Mouse (Mus musculus) hindbrain, embryonic 10.5 days (tissue): ENCODE measurements around the gene Igsf9b. TPM values are rescaled to one million over a fixed set of nuclear protein-coding genes. Genes with fewer than 3 reads are reported as not detected.

ENCODE experiments used
- DNase-seq: peaks from one replicate; pipeline ENCODE4 v3.0.0-alpha.2; 2017; ENCODE audit warnings: low spot score
- H3K27ac ChIP-seq: fragments of 300-500 bp; sonication (generic); 2 replicates; pipeline ENCODE4 v1.5.1; 2016; ENCODE audit warnings: mild to moderate bottlenecking, moderate library complexity
- H3K27me3 ChIP-seq: fragments of 300-500 bp; sonication (generic); 2 replicates; pipeline ENCODE4 v1.6.1; 2016; ENCODE audit warnings: mild to moderate bottlenecking; ENCODE audit not compliant: poor library complexity, insufficient read depth, severe bottlenecking
- H3K36me3 ChIP-seq: fragments of 300-500 bp; sonication (generic); 2 replicates; pipeline ENCODE4 v1.6.1; 2016; ENCODE audit warnings: mild to moderate bottlenecking, moderate library complexity
- H3K4me1 ChIP-seq: fragments of 300-500 bp; sonication (generic); replicated peaks from 2 replicates; pipeline ENCODE4 v1.6.1; 2016; ENCODE audit warnings: mild to moderate bottlenecking
- H3K4me3 ChIP-seq: fragments of 300-500 bp; sonication (generic); 2 replicates; pipeline ENCODE4 v1.5.1; 2016; ENCODE audit warnings: mild to moderate bottlenecking, moderate library complexity
- H3K9me3 ChIP-seq: fragments of 300-500 bp; sonication (generic); 2 replicates; pipeline ENCODE4 v1.6.1; 2016; ENCODE audit warnings: mild to moderate bottlenecking, moderate library complexity
- WGBS: fragments of 180-500 bp; shearing (Covaris S2); methylation state at CpG from one replicate; pipeline ENCODE4 v1.1.7; 2016; 5-methylcytosine and 5-hydroxymethylcytosine counted together
- polyA plus RNA-seq: library from polyadenylated mRNA; unstranded; fragments of >200 nt; fragmentation: Nextera tagmentation; extraction: Ambion mirVana; gene quantifications from 2 replicates; pipeline ENCODE4 v1.2.1, GENCODE M21; 2016

Gene Igsf9b
- polyA plus RNA-seq, 1 experiment from 2014 or later: 6.9 TPM

DNA sequence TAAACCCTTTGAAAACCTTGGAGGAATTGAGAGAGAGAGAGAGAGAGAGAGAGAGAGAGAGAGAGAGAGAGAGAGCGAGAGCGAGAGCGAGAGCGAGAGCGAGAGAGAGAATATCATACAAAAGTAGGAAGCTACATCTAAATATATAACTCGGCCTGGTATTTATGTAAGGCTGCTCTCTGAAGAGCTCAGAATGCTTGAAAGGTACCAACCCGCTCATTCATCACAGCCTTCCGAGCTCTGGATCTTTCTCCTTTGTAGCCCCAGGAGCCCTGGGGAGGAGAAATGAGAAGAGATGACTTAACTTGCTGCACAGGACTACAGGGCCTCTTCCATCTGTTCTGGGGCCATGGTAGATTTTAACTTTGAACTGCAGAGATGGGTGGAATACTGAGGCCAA, 22.3 kb downstream of the Igsf9b start:
- H3K27ac ChIP-seq: no peak overlapping the region
- no peaks in the 10 kb centered on the region for H3K9me3 ChIP-seq
- no peaks in the 10 kb centered on the region; the same call in 1 of the 2 replicates for H3K4me1 ChIP-seq
- peaks cover 73% of the 10 kb centered on the region for H3K36me3 ChIP-seq
- 92% methylated on average over 8 of the region's 8 CpGs for WGBS
- no peaks in the 10 kb centered on the region for H3K27me3 ChIP-seq
- no peak overlapping the region for H3K4me3 ChIP-seq
- DNase-seq: no peak

DNA sequence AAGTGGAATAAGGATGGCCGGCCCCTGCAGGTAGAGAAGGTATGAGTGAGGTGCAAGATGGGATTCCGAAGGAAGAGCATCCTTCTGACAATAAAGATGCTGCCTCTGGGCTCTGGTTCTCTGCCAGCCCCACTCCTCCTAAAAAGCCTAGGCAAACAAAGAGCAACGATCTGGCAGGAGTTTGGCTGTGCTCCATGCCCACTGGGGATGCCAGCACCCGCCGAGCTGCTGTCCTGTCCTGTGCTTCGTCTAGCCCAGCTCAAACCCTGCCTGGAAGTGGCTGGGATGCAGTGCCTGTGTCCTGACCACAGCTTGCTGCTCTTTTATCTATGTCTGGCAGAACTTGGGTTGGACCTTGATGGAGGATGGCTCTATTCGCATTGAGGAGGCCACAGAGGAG, 23.3 kb downstream of the Igsf9b start:
- Histone ChIP-seq H3K4me3 (no peak overlapping the region), H3K9me3 (no peaks in the 10 kb centered on the region), H3K36me3 (peaks cover 75% of the 10 kb centered on the region), H3K27ac (no peak overlapping the region), H3K27me3 (no peaks in the 10 kb centered on the region), H3K4me1 (no peaks in the 10 kb centered on the region; the same call in 1 of the 2 replicates)
- no peak for DNase-seq
- 95% methylated on average over 7 of the region's 7 CpGs for WGBS

- H3K4me1 ChIP-seq: no peaks in the 10 kb centered on the region; the same call in 1 of the 2 replicates
- H3K27me3 ChIP-seq: no peaks in the 10 kb centered on the region
- no peak overlapping the region for H3K27ac ChIP-seq
- peaks cover 77% of the 10 kb centered on the region for H3K36me3 ChIP-seq
- H3K9me3 ChIP-seq: no peaks in the 10 kb centered on the region
- no peak overlapping the region for H3K4me3 ChIP-seq
- no peak for DNase-seq
- WGBS: 85% methylated on average over 3 of the region's 3 CpGs
Observed at GRCm38 (mm10) chr9:27323412-27323811, 24.4 kb downstream of the Igsf9b start.

DNA sequence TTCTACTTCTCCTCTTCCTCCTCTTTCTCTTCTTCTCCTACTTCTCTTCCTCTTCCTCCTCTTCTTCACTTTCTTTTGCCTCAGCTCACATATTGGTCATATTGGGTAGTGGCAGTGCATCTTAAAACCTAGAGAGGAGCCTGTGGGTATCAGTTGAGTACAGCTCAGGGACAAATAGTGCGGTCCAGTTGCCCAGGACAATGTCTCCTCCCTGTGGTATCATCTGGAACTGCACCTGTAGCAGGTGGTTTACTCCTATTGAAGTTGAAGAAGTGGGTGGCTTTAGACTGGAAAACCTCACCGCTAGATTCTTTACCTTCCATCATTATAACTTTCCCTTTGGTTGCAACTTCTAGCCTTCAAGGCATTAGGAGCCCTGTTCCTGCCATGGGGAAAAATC, 26.9 kb downstream of the Igsf9b start:
- DNase-seq: peak; percentile 71
- Histone ChIP-seq H3K36me3 (peaks cover 82% of the 10 kb centered on the region), H3K4me1 (no peaks in the 10 kb centered on the region), H3K9me3 (no peaks in the 10 kb centered on the region), H3K27me3 (no peaks in the 10 kb centered on the region), H3K27ac (no peak overlapping the region), H3K4me3 (no peak overlapping the region)
- WGBS: 54% methylated on average over 2 of the region's 2 CpGs

DNA sequence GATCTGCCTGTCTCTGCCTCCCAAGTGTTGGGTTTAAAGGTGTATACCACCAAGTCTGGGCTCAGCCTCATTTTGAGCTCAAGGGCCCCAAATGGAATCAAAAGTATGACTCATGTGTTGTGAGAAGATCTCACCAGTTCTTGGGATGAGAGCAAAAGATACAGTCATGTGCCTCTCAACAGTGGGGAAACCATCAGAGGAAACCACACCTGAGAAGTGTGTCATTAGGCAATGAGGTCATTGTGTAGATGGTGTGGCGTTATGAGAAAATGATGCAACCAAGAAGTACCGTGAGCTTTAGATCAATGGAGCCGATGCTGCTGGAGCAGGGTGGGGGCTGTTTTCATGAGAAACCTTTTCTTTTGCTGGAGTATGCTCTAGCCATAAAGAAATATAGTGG, 28.6 kb downstream of the Igsf9b start:
- no peak overlapping the region for H3K27ac ChIP-seq
- no peaks in the 10 kb centered on the region for H3K9me3 ChIP-seq
- no peak for DNase-seq
- H3K27me3 ChIP-seq: no peaks in the 10 kb centered on the region
- H3K36me3 ChIP-seq: peaks cover 88% of the 10 kb centered on the region
- no peaks in the 10 kb centered on the region for H3K4me1 ChIP-seq
- whole genome bisulfite sequencing: 94% methylated on average over 3 of the region's 3 CpGs
- H3K4me3 ChIP-seq: no peak overlapping the region

DNA sequence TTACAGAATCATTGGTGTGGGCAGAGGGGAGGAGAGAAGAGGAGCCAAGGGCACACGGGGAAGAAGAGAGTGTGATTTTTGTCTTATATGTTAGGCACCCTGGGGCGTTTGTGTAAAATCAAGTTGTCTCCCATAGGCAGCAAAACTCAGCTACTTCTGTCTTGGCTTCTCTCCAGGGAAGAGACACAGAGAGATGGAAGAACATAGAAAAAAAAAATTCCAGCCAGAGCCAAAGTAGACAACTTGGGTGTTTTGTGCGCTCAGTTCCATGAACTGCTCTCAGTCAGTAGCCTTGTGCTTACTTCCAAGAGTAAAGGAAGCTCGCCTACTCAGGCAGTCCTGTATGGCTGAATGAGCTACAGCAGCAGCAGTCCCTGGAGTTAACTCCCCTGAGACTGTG, 31.4 kb downstream of the Igsf9b start:
- Histone ChIP-seq H3K9me3 (no peaks in the 10 kb centered on the region), H3K4me1 (peaks cover 10% of the 10 kb centered on the region), H3K36me3 (peaks cover 90% of the 10 kb centered on the region), H3K4me3 (no peak overlapping the region), H3K27ac (no peak overlapping the region), H3K27me3 (no peaks in the 10 kb centered on the region)
- WGBS: 91% methylated on average over 4 of the region's 4 CpGs
- DNase-seq: no peak

GRCm38 (mm10) chr9:27331538-27331937, 32.5 kb downstream of the Igsf9b start:
- peaks cover 14% of the 10 kb centered on the region for H3K4me1 ChIP-seq
- no peak overlapping the region for H3K4me3 ChIP-seq
- no peak for DNase-seq
- H3K9me3 ChIP-seq: no peaks in the 10 kb centered on the region
- 95% methylated on average over 7 of the region's 7 CpGs for WGBS
- H3K27ac ChIP-seq: no peak overlapping the region
- H3K36me3 ChIP-seq: peaks cover 97% of the 10 kb centered on the region
- no peaks in the 10 kb centered on the region for H3K27me3 ChIP-seq

DNA sequence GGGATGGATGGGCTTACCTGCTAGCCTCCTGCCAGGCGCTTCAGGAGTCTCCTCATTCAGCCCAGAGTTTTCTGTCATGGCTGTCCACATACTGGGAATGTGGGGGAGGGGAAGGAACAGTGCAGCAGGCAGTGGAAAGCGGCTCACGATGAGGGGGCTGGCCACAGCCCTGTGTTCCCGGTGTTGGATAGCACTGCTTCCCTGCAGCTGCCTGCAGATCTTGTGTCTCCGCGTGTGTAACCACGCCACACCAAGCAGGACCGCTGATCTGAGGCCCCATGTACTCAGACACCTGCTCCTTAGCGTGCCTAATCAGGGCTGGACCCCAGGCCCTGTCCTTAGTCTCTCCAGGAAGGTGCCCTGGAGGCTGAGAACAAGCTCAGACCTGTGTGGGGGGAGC, 35.9 kb downstream of the Igsf9b start:
- Histone ChIP-seq H3K36me3 (peaks cover 74% of the 10 kb centered on the region), H3K27ac (no peak overlapping the region), H3K9me3 (no peaks in the 10 kb centered on the region), H3K4me3 (no peak overlapping the region), H3K27me3 (no peaks in the 10 kb centered on the region), H3K4me1 (peaks cover 14% of the 10 kb centered on the region)
- DNase-seq: no peak
- WGBS: 81% methylated on average over 9 of the region's 9 CpGs

DNA sequence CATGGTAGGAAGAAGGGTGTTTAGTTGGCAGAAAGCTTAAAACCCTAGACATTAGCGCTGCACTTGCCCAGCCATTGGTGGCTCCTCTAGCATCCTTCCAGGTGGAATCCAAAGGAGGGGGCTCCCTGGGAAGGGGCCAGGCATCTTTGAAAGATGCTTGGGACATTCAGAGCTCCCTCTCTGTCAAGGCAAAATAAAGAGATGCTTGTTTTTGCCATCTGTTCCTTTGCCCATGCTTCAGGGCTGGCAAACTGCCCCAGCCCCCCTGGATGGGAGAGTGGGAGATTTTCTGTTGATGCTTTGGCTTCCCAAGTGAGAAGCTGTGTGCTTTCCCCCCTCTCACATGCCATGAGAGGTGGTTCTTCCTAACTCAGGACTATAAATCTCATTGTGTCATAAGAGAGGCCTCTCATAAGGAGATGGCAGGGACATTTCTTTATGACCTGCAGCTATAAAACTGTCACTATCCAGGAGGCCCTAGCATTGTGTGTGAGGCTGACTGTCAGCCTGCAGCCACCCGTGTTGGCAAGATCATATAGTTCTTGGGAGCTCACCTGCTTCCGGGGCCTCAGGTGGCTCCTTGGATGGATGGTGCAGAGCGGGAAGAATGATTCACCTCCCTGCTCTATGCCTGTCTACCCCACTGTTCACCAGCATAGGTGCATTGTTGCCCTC, 38.1 kb downstream of the Igsf9b start:
- H3K9me3 ChIP-seq: no peaks in the 10 kb centered on the region
- DNase-seq: no peak
- no peak overlapping the region for H3K27ac ChIP-seq
- peaks cover 14% of the 10 kb centered on the region for H3K4me1 ChIP-seq
- H3K27me3 ChIP-seq: no peaks in the 10 kb centered on the region
- H3K4me3 ChIP-seq: no peak overlapping the region
- WGBS: 99% methylated on average over 4 of the region's 4 CpGs
- H3K36me3 ChIP-seq: peaks cover 64% of the 10 kb centered on the region

DNA sequence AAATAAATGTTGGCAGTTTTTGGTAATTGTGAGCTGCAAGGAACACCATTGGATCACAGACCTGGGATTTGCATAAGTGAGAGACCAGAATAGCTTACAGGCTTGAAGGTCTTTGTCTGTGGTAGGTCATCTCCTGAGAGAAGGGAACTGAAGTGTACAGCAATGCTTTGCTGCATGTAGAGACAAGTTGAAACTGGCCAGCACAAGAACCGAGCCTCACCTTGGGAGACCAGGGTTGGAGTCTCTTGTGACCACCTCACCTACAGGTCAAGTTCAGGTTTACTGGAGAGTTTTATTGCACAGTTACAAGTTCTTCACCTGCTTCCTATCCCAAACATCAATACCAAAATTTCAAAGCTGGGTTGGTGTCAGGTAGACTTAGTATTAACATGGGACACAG, 40.2 kb downstream of the Igsf9b start:
- no peak for DNase-seq
- WGBS: 97% methylated on average over 1 of the region's 1 CpGs
- H3K36me3 ChIP-seq: peaks cover 62% of the 10 kb centered on the region

GRCm38 (mm10) chr9:27346541-27347269, 47.7 kb downstream of the Igsf9b start:
- H3K4me1 ChIP-seq: peaks cover 10% of the 10 kb centered on the region; the same call in 1 of the 2 replicates
- no peaks in the 10 kb centered on the region for H3K27me3 ChIP-seq
- peaks cover 78% of the 10 kb centered on the region for H3K36me3 ChIP-seq
- 0 out of 2 replicates have a peak overlapping the region, but pooled peaks have one; percentile 16 for H3K27ac ChIP-seq
- no peak overlapping the region for H3K4me3 ChIP-seq
- WGBS: 47% methylated on average over 11 of the region's 11 CpGs
- DNase-seq: no peak
- H3K9me3 ChIP-seq: no peaks in the 10 kb centered on the region

More for the DNA sequence above, 40.2 kb downstream of the Igsf9b start:
- H3K4me3 ChIP-seq: no peak overlapping the region
- H3K27me3 ChIP-seq: no peaks in the 10 kb centered on the region
- H3K9me3 ChIP-seq: no peaks in the 10 kb centered on the region
- H3K4me1 ChIP-seq: peaks cover 13% of the 10 kb centered on the region
- no peak overlapping the region for H3K27ac ChIP-seq

DNA sequence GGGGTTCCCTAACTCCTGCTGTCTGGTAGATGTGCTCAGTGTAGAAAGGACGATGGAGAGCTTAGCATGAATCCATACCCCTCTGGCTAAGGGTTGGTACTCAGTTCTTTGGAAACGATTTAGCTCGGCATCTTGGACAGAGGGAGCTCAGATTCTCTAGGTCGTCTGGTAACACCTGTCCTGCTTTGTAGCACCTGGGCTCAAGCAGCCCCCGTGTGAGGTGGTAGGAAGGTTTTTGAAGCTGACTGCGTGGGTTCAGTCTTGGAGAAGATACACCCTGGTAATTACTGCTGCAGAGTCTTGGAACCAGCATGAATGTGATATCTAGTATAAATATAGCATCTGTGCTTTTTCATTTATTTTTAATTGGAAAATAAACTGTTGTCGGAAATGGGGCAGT, 54.1 kb downstream of the Igsf9b start:
- no peaks in the 10 kb centered on the region for H3K4me1 ChIP-seq
- no peaks in the 10 kb centered on the region for H3K9me3 ChIP-seq
- H3K4me3 ChIP-seq: no peak overlapping the region
- DNase-seq: no peak
- no peak overlapping the region for H3K27ac ChIP-seq
- H3K36me3 ChIP-seq: peaks cover 28% of the 10 kb centered on the region
- no peaks in the 10 kb centered on the region for H3K27me3 ChIP-seq
- 89% methylated on average over 7 of the region's 7 CpGs for WGBS

- WGBS: 92% methylated on average over 6 of the region's 6 CpGs
Observed at GRCm38 (mm10) chr9:27357893-27358292, 58.9 kb downstream of the Igsf9b start.

More at GRCm38 (mm10) chr9:27357893-27358292, 58.9 kb downstream of the Igsf9b start:
- Histone ChIP-seq H3K36me3 (peaks cover 6% of the 10 kb centered on the region; the same call in 1 of the 2 replicates), H3K4me1 (no peaks in the 10 kb centered on the region), H3K27me3 (no peaks in the 10 kb centered on the region), H3K9me3 (no peaks in the 10 kb centered on the region), H3K27ac (no peak overlapping the region), H3K4me3 (no peak overlapping the region)
- no peak for DNase-seq
